Mouse (Mus musculus): ENCODE measurements around the gene Cmip.
"Not testable (repeated sequence)": the region's sequence is repeated elsewhere in the genome, so short reads cannot be mapped to it uniquely, and the experiment has no call there.

Cmip gene

DNA sequence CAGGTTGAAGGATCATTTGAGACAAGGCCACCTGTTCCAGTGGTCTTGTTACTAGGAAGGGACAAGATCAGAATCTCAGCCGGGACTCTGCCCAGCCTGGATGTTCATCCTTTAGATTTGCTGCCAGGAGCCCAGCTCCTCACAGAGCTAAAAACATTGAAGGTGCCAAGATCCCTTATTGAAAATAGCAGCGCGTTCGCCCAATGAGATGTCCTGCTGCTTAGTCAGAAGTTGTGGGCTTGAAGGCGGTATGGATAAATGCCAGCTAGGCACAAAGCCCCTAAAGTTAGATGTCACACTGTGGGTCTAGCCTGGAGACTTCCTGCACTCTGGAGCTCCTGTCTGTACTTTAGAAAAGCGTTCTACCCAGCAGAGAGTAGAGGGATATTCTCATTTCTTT lies 165.5 kb downstream of the Cmip start:
- peak; percentile 28 for DNase-seq (ENCODE audit: low read depth)

DNA sequence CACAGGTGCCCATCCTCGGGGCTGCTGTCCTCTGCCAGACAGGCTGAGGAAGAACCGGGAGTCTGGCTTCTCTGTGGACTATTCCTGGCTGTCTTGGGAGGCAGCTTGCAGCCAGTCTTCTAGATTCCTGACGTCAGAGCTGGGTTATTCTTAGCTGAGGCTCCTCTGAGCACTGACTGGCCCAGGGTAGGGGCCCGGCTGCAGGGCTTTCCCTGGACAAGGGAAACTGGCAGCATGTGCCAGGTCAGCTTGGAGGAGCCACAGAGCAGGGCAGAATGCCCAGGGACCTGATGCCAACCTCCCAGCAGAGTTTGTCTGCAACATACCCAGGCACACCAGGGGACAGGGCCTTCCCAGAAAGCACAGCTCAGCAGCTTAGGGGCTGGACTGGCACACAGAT lies 166.2 kb downstream of the Cmip start:
- peak; percentile 69 for DNase-seq (ENCODE audit: low read depth)

DNA sequence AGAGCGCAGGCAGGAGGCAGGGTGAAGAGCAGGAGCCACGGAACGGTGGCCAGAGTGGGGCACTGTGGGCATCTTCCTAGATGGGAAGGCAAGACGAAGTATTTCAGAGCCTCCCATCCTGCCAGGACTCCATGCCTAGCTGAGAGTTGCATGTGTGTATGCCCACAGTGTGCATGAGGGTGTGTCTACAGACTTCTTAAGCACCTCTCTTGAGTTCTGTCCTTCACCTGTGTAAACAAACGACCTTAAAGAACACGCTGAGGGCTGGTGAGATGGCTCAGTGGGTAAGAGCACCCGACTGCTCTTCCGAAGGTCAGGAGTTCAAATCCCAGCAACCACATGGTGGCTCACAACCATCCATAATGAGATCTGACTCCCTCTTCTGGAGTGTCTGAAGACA lies 171.0 kb downstream of the Cmip start:
- not testable (repeated sequence) for DNase-seq (ENCODE audit: low read depth)

DNA sequence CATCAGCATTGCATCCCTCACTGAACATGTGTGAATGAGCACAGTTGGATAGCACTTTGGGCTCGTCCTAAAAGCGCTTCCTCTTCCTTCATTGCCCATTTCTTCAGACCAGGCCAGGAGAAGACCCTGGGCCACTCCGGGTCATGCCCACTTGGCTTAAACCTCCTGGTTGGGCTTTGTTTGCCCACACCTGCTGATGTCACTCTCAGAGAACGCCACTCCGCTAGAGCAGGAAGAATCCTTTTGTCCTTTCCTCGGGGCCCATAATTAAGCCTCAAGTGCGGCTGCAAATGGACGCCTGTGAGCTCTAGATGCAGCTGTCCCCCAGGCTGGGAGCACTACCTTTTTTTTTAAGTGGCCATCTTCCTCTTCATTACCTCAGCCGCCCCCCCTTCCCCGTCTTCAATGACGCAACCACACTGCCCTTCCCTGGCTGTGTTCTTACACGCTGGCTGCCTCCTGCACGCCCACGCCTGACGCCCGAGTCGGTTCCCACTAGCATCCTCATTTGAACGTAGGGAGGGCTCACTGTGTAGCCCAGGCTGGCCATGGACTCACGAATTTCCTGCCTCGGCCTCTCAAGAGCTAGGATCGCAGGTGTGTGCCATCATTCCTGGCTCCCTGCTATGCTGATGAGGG lies 171.8 kb downstream of the Cmip start:
- DNase-seq (ENCODE audit: low read depth), result no peak

DNA sequence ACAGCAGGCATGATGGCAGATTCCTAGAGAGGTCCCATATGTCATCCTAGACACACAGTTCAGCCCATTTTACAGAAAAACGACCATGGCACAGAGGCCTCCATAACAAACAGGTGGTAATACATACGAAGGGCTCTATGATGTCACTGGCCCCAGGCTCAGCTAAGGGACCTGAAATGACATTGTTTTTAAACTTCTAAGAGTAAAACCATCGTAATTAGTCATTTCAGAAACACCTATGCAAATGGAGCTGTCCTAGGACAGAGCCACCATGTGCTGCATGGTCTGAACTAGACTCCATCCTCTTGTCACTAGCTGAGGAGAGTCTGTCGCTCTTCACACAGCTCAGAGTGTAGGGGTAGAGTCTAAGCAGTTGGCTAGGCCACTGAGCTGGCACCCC lies 173.8 kb downstream of the Cmip start:
- DNase-seq (ENCODE audit: low read depth), result no peak

DNA sequence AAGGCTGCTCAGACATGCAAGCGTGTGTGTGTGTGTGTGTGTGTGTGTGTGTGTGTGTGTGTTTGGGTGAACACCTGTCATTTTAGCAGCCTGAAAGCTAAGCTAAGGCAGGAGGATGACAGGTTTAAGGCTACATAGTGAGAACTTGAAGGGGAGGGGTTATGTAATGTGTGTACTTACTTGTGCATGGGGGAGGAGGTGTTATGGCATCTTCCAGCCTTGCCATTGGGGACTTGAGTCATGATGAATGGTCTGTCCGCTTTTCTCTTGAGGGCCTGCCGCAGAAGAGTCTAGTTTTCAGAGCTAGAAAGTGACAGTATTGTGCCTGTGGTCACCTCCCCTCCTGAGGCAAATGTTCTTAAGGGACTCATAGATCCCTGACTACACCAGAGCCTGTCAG lies 174.7 kb downstream of the Cmip start:
- no peak for DNase-seq (ENCODE audit: low read depth)

DNA sequence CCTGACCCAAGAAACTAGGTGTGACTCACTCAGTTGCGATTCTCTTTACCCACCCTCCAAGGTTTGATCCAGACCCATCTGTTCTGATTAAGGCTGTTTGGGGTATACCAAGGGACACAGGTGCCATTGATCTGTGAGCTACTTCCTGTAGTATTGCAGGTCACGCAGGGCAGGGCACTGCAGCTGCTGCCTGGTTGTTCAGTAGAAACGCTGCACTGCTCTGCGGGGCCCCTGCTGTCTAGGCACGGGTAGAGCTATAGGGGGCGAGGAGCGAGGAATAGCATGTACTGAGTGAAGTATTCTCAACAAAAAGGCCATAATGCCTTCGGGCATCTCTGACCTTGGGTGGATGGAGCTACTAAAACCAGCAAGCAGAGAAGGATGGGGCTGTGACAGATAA lies 175.2 kb downstream of the Cmip start:
- DNase-seq (ENCODE audit: low read depth), result no peak

DNA sequence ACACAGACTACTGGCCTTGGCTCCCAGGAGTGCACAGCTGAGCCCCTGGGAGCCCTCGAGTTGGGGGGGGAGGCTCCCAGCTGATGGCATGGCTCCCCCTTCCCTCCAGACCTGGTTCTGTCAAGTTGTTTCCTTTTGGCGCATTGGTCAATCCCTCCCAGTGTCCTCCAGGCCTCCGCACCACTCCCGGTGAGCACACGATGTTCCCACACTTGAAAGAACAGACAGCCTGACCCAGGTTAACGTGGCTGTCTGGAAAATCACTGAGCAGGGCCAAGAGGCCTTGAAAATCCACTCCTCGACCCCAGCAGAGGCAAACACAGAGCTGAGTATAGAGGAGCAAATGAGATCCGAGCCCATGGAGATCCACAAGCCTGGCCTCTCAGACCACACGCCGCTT lies 177.1 kb downstream of the Cmip start:
- no peak for DNase-seq (ENCODE audit: low read depth)

DNA sequence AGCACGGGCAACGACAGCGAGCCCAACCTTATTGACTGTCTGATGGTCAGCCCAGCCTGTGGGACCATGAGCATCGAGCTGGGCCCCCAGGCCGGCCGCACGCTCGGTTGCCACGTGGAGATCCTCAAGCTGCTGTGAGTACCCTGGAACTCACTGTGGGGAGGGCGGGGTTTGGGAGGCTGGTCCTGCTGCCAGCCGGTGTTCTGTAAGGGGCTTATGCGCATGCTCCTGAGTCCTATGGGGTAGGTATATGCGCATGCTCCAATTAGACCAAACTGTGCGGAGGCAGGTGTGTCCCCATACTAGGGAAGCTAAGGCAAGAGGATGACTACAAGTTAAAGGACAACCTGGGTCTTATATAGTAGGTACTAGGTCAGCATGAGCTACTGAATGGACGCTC lies 179.9 kb downstream of the Cmip start:
- DNase-seq (ENCODE audit: low read depth), result no peak

DNA sequence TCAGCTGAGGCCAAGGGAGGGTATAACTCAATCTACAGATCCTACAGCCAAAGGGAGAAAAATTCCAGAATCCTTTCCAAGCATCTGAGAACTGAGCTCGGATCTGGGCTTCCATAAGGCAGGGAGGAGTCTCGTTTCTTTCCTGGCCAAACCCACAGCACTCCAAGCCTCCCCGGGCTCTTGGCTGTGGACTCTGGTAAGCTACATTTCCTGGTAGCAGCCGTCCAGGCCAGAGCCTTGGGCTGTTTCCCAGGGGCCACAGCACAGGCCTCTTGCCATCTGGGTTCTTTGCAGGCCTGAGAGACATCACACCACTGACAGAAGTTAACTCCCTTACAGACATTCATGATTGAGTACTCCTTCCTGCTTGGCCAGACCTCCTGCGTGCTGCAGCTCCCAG lies 180.8 kb downstream of the Cmip start:
- DNase-seq (ENCODE audit: low read depth), result peak; percentile 53

DNA sequence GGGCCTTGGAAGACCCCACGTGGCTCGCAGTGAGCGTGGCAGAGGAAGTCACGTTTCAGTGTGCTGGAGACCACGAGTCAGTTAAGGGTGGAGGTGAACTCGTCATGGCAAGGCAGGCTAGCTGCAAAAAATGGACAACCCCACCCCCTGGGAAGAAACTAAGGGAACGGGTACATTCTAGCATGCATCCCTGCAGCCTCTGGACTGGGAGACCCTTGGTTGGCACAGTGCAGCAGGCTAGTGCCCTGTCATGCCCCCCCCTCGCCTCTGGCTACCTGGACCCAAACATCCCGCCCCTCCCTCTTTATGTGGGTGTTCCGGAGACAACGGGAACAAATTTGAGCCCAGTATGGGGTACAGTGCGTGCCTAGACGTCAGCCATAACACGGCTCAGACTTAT lies 183.5 kb downstream of the Cmip start:
- DNase-seq (ENCODE audit: low read depth), result no peak

DNA sequence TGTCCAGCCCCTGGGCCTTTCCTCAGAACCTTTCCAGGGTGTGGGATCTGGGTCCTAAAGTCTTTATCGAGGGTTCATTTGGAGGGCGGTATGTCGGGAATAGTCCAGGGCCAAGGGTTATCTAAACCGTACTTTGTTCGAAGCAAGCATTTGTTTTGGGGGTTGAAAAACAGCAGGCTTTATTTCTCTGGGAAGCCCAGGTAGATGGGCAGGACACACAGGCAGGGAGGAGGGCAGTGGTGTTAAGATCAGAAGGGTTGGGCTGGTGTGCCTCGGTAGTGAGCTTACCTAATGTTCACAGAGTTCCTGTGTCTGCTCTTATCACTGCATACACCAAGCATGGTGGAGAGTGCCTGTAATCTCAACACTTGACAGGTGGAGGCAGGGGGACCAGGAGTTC lies 183.9 kb downstream of the Cmip start:
- DNase-seq (ENCODE audit: low read depth), result no peak

DNA sequence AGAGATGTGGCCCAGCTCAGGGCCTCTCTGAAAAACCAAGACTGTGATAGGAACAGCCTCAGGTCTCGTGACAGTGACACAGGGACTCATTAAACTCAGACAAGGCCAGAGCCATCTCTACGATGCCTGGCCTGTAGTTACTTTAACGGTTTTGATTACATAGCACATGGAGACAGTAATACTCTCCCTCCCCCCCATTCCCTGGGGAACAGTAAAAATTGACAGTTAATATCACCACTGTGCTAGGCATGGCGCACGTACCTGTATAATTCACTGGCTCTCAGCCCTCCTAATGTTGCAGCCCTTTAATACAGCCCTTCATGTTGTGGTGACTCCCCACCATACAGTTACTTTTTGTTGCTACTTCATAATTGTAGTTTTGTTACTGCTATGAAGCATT lies 188.6 kb downstream of the Cmip start:
- DNase-seq (ENCODE audit: low read depth), result no peak

DNA sequence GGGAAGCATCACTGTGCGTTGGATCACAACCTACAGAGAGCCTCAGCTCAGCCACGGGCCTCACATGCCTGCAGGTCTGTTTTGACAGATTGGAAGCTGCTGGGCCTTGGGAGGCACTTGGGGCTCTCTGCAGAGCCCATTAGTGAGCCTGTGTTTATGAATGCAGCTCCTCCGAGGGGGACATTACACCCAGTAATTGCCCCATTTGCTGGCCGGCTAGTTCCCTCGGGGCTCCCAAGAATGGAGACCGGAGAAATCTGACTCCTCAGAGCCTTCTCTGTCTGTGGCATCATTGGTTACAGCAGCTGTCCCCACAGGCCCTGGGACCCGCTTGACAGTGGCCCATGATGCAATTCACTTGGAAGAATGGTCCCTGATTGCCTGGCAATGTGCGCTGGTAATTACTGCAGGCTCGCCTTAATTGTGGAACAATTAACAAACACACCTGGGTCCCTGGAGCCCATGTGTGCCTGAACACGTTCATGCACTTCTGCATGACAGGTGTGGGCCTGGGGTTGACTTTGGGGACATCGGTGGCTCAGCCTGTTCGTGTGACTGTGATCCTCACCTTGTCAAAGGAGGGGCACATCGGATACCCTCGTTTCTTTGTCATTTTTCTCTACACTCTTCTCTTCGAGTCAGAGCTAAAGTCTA lies 189.6 kb downstream of the Cmip start:
- no peak for DNase-seq (ENCODE audit: low read depth)

DNA sequence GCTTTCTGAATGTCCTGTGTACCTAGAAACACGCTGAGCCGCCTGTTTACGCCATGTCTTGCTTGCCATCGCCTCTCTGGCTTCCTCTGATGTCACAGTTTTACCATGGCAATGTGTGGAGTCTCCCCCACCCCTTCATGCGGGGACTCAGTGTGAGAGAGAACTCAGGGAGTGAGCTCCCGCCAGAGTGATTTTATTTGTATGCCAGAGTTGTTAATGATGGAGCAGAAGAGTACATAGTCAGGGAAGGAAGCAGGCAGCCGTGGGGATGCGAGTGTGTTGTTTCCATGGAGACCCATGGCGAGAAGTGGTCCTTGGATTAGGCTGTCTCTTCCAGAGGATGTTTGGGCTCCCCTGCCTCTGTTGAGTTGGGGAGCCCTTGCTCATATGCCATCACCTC lies 194.2 kb downstream of the Cmip start:
- no peak for DNase-seq (ENCODE audit: low read depth)

DNA sequence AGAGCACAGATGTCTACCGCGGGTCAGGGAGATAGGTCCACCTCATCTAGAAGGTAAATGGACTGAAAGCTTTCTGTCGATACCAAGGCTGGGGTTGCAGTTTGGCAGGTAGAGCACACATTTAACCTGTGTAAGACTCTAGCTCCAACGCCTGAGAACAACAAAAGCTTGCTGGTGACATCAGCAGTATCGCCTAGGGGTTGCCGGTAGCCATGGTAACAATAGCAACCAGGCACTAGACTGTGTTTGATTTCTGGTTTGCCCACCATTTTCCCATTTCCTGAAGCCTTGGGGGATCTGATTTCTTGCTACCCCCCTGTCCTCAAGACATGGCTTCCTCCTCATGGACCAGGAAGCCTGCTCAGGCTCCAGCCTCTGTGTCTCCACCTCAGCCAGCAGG lies 197.1 kb downstream of the Cmip start:
- no peak for DNase-seq (ENCODE audit: low read depth)

DNA sequence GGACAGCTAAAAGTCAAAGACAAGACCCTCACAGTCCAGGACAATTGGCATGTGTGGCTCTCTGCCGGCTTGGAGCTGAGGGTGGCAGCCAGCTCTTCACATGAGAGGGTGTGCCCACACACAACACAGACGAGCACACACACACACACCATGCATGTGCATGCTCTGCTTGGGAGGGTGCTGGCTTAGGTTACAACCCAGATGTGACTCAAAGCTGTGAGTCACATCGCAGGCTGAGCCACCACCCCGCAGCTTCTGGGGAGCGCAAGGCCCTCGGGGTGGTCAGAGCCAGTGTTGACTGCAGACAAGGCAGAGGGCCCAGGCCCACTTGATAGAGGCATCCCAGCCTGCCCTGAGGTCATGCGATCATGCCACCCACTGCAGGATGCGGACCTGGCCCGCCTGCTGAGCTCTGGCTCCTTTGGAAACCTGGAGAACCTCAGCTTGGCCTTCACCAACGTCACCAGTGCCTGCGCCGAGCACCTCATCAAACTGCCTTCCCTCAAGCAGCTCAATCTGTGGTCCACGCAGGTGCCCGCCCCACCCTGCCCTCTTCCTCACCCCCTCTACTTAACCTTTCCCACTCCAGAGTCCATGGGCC lies 197.8 kb downstream of the Cmip start:
- peak; percentile 69 for DNase-seq (ENCODE audit: low read depth)

DNA sequence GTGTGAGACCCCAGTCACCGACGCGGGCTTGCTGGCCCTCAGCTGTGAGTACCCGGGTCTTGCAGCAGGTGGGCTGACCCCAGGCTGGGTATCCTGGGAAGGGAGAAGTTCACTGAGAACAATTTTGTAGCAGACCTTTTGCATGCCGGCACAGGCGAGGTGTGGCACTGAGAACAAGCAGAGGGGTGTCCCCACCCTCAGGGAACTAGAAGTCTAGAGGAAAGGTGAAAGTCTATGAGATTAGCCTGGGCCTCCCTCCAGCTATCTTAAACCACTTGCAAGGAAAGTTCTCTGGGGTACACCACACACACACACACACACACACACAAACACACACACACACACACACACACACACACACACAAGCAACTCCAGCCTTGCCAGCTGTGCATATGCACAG lies 198.8 kb downstream of the Cmip start:
- DNase-seq (ENCODE audit: low read depth), result no peak

DNA sequence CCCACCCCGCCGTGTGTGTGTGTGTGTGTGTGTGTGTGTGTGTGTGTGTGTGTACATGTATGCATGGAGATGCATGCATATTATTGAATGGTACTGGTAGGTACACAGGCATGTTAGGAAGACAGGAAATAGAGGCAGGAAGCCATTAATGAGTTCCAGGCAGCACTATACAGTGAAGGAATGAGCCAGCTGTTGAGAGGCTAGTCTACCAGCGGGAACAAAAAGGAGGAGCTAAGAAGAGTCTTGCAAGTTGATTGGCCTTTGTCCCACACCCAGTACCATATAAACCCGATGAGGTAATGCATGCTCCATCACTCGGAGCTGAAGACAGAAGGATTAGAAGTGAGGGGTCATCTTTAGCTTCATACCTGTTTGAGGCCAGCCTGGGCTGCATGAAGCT lies 201.6 kb downstream of the Cmip start:
- DNase-seq (ENCODE audit: low read depth), result no peak

DNA sequence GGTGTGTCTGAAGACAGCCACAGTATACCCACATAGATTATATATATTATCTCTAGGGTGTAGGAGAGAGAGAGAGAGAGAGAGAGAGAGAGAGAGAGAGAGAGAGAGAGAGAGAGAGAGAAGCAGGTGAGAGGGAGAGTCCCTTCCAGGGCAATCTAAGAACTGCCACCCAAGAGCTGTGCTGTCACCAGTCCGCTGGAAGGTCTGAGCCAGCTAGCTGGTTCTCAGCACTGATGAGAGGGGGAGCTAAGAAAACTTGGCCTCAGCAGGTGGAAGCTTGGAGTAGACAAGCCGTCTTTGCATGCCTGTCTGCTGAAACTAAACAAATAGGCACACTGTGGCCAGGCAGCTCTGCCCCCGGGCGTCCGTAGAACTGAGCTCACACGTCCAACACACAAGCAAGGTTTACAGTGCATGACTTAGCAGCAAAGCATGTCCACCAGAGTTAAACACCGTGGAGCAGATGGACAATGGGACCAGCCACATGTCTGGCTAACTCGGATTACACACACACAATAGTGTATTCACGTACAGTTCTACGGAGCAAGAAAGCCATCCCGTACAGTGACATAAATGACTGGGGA lies 205.9 kb downstream of the Cmip start:
- DNase-seq (ENCODE audit: low read depth), result no peak

DNA sequence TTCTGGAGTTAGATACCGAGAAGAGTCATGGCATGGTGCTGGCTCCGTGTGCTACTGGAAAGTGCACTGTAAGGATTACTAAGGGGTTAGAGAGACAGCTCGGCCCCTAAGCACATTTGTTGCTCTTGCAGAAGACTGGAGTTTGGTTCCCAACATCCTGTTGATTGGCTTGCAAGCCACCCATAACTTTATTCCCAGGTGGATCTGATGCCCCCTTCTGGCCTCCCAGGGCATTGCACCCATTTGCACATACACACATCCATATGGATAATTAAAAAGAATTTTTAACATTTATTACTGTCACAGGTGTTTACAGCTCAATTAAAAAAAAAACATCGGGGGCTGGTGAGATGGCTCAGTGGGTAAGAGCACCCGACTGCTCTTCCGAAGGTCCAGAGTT lies 207.7 kb downstream of the Cmip start:
- no peak for DNase-seq (ENCODE audit: low read depth)

DNA sequence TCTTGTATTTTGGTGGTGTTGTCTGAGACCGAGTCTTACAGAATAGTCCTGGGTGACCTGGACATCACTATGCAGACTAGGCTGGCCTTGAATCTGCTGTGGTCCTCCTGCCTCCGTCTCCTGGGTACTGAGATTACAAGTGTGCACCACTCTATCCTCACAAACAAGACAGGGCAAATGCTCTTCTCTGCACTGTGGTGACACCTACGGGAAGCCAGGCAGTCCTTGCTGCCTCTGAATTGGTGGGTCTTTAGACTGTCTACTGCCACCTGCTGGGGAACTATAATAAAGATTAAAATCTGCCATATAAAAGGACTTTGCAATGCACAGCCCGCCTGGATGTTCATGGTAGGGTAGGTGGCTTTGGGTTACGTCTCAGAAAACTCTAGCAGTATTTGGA lies 208.4 kb downstream of the Cmip start:
- peak; percentile 90 for DNase-seq (ENCODE audit: low read depth)

DNA sequence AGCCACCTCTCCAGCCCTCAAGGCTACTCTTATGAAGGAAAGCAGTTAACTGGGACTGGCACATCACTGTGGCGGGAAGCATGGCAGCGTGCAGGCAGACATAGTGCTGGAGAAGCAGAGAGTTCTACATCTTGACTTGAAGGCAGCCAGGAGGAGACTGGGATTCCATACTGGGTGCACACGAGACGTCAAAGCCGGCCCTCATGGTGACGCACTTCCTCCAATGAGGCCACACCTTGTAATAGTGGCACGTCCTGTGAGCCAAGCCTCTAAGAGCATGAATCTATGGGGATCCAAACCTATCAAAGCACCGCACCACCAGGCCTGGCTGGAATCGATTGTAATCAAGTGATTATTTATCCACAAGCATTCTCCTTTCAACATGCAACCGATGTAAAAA lies 210.6 kb downstream of the Cmip start:
- DNase-seq (ENCODE audit: low read depth), result no peak

All from NIH3T3 (cell line).